Mouse (Mus musculus) cerebellum, adult 2 months (tissue): ENCODE data around the gene Sfxn1.

Experiments
- CTCF ChIP-seq: fragments of 200-500 bp; IDR thresholded peaks from 2 replicates; pipeline ENCODE4 v1.5.1; 2011; ENCODE audit warnings: low read depth, mild to moderate bottlenecking, control low read depth, low read length, moderate library complexity, borderline replicate concordance; ENCODE audit not compliant: insufficient read depth
- POLR2A ChIP-seq: fragments of 200-500 bp; IDR thresholded peaks from 2 replicates; pipeline ENCODE4 v1.6.1; 2011; ENCODE audit warnings: low read length, control low read depth, borderline replicate concordance; ENCODE audit not compliant: insufficient read depth

GRCm38 (mm10) chr13:54137756-54138410 lies 66.2 kb downstream of the Sfxn1 start:
- TF ChIP-seq POLR2A (no peak), CTCF (no peak)
